Mouse (Mus musculus): ENCODE results near the gene Trhr2. TPM values are rescaled to one million over a fixed set of nuclear protein-coding genes. Genes with fewer than 3 reads are reported as not detected.

Gene Trhr2
- total and polyA plus RNA-seq, 2 experiments from 2014 or later: not detected

DNA sequence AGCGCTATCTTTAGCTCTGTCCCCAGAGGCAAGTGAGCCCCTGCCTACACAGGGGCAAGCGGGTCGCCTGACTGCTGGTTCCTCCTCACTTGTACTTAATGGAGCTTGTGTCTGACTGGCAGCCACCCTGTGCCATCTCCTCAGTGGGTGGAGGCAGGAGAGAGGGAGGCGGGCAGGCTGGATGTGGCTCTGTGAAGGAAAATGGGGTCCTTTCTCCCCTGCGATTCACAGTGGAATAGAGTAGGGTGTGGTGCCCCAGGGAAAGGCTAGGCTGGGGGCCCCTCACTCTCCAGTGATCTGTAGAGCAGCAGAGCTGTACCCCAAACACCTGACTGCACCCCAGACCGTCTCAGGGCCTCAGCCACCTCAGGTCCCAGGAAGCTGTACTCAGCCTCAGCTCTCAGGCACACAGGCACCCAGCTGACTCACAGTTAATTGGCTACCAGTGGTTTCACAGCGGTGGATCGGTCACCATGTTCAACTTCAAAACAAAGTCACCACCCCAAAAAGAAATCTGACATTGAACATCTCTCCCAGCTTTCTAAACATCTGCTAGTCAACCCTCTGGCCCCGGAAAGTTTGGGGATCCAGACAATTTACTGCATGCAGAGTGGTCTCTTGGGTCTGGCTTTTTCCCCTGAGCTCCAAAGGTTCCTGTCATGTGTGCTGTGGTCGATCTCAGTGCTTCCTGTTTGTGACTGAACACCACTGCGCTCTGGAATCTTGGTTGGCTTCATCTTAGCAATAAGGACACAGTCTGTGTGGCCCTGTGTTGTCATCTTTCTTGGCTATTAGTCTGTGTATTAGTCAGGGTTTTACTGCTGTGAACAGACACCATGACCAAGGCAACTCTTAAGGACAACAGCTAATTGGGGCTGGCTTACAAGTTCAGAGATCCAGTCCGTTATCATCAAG, 15.1 kb downstream of the Trhr2 start:
- H3K4me1 ChIP-seq (ENCODE audit: control insufficient read depth, insufficient read depth): peaks cover 45% of the 10 kb centered on the region
- 56% methylated on average over 12 of the region's 12 CpGs for whole genome bisulfite sequencing
- TF ChIP-seq CTCF (IDR thresholded peaks at IDR 0.05; ENCODE audit: low read depth) (no peak), EP300 (IDR thresholded peaks at IDR 0.05; ENCODE audit: low read depth) (no peak)
- no peak overlapping the region for H3K4me2 ChIP-seq (ENCODE audit: low read depth, low read length)
- H3K4me3 ChIP-seq (ENCODE audit: low read depth, low read length): no peak overlapping the region
- no peak overlapping the region for H3K9ac ChIP-seq (replicated peaks; ENCODE audit: low read depth, low read length)
- ATAC-seq (ENCODE audit: insufficient read depth, low read depth): 0 out of 2 replicates have a peak, but pooled peaks have one; percentile 14
- H3K36me3 ChIP-seq (replicated peaks; ENCODE audit: control insufficient read depth, insufficient read depth, low read length): no peaks in the 10 kb centered on the region
- DNase-seq (ENCODE audit: low spot score): no peak
- no peak overlapping the region for H3K27ac ChIP-seq (ENCODE audit: low read depth)
- H3K27me3 ChIP-seq (ENCODE audit: control insufficient read depth, insufficient read depth, low read length): 0 out of 2 replicates have a peak, but pooled peaks cover 5% of the 10 kb centered on the region
- no peaks in the 10 kb centered on the region for H3K9me3 ChIP-seq (replicated peaks; ENCODE audit: control insufficient read depth, low read length)

DNA sequence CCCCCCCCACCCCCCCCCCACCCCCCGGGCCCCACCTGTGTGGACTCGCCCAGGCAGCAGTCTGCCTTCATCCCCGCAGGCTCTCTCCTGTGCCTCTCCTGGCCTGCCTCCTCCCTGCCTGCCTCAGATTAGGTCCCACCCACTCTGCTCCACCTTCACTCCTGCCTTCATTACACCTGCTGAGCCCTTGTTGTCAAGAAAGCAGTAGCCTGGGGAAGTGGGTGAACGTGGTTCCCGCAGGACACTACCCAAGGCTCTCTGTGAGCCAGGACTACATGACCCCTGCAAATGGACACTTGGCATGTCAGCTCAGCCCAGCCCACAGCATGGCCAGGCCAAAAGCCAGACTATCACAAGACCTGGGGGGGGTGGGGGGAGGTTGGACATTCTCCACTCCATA, 16.3 kb downstream of the Trhr2 start:
- DNase-seq (ENCODE audit: low spot score): no peak
- Histone ChIP-seq H3K27ac (ENCODE audit: low read depth) (no peak overlapping the region), H3K9me3 (replicated peaks; ENCODE audit: control insufficient read depth, low read length) (no peaks in the 10 kb centered on the region), H3K4me2 (ENCODE audit: low read depth, low read length) (peak overlapping the region; percentile 60), H3K4me1 (ENCODE audit: control insufficient read depth, insufficient read depth) (peaks cover 36% of the 10 kb centered on the region), H3K4me3 (ENCODE audit: low read depth, low read length) (no peak overlapping the region), H3K9ac (replicated peaks; ENCODE audit: low read depth, low read length) (no peak overlapping the region), H3K27me3 (ENCODE audit: control insufficient read depth, insufficient read depth, low read length) (0 out of 2 replicates have a peak, but pooled peaks cover 5% of the 10 kb centered on the region), H3K36me3 (replicated peaks; ENCODE audit: control insufficient read depth, insufficient read depth, low read length) (no peaks in the 10 kb centered on the region)
- ATAC-seq (ENCODE audit: insufficient read depth, low read depth): peak; percentile 35; the same call in 1 of the 2 replicates
- 9% methylated on average over 2 of the region's 5 CpGs for WGBS
- TF ChIP-seq CTCF (IDR thresholded peaks at IDR 0.05; ENCODE audit: low read depth) (no peak), EP300 (IDR thresholded peaks at IDR 0.05; ENCODE audit: low read depth) (no peak)

DNA sequence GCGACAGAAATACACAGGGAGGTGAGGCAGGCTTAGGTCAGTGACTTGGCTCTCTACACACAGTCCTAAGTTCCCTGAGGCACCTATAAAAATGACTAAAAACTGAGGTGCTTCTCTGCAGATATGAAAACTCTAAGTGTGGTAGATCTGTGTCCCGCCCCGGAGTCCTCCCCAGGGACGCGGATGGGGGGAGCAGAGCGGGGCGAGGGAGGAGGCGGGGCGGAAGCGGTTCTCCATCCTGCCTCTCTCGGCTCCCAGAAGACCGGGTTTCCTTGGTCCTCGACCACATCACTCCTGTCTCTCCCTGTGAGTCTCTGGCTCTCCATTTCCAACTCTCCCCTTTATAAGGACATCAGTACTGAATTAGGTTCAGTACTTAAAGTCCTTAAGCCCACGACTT, 16.8 kb downstream of the Trhr2 start:
- WGBS: 0% methylated on average over 13 of the region's 14 CpGs
- Histone ChIP-seq H3K4me2 (ENCODE audit: low read depth, low read length) (peak overlapping the region; percentile 60), H3K9me3 (replicated peaks; ENCODE audit: control insufficient read depth, low read length) (no peaks in the 10 kb centered on the region), H3K36me3 (replicated peaks; ENCODE audit: control insufficient read depth, insufficient read depth, low read length) (no peaks in the 10 kb centered on the region), H3K4me1 (ENCODE audit: control insufficient read depth, insufficient read depth) (peaks cover 36% of the 10 kb centered on the region), H3K27me3 (ENCODE audit: control insufficient read depth, insufficient read depth, low read length) (0 out of 2 replicates have a peak, but pooled peaks cover 5% of the 10 kb centered on the region), H3K9ac (replicated peaks; ENCODE audit: low read depth, low read length) (no peak overlapping the region; the same call in 1 of the 2 replicates), H3K27ac (ENCODE audit: low read depth) (peak overlapping the region; percentile 43; the same call in 1 of the 2 replicates), H3K4me3 (ENCODE audit: low read depth, low read length) (peak overlapping the region; percentile 35)
- peak; percentile 51 for DNase-seq (ENCODE audit: low spot score)
- ATAC-seq (ENCODE audit: insufficient read depth, low read depth): no peak
- no peak for TF ChIP-seq EP300 (IDR thresholded peaks at IDR 0.05; ENCODE audit: low read depth)
- TF ChIP-seq CTCF (IDR thresholded peaks at IDR 0.05; ENCODE audit: low read depth): no peak

DNA sequence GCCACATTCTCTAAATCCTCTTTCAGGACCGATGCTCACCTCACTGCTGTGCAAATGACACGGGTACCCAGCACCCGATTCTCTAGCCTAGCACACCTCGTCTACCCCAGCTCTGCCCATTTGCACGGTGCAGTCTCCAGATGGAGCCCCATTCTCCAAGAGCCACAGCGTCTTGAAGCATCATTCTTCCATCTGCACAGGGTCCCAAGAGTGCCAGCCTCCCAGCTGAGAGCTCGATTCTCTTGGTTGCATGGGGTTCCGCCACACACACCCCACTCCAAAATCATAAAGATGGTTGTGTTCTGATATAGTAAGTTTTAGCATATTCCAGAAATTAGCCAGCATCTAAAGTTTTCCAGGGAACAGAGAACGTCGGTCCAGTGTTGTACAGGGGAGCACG, 17.2 kb downstream of the Trhr2 start:
- WGBS: 4% methylated on average over 11 of the region's 11 CpGs
- no peak for ATAC-seq (ENCODE audit: insufficient read depth, low read depth)

DNA sequence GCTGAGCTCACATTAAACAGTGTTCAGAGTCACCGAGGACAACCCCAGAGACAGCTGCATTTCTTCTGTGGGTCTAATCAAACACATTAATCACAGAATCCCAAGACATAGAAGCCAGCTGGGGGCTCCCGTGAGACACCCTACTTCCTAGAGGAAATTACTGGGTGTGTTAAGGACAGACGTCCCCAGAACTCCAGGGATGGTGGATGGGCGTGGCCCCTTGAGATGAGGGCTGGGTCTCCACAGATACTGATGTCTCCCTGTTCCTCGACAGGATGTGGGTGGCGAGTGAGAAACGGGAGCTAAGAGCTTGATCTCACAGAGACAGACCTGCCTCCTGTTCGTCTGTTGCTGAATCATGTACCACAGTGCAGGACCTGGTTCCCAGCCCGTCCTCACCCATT, 17.7 kb downstream of the Trhr2 start:
- Histone ChIP-seq H3K9ac (replicated peaks; ENCODE audit: low read depth, low read length) (no peak overlapping the region), H3K27ac (ENCODE audit: low read depth) (peak overlapping the region; percentile 43; the same call in 1 of the 2 replicates), H3K4me3 (ENCODE audit: low read depth, low read length) (peak overlapping the region; percentile 35), H3K4me2 (ENCODE audit: low read depth, low read length) (peak overlapping the region; percentile 60), H3K4me1 (ENCODE audit: control insufficient read depth, insufficient read depth) (peaks cover 31% of the 10 kb centered on the region), H3K9me3 (replicated peaks; ENCODE audit: control insufficient read depth, low read length) (no peaks in the 10 kb centered on the region), H3K27me3 (ENCODE audit: control insufficient read depth, insufficient read depth, low read length) (0 out of 2 replicates have a peak, but pooled peaks cover 5% of the 10 kb centered on the region), H3K36me3 (replicated peaks; ENCODE audit: control insufficient read depth, insufficient read depth, low read length) (0 out of 2 replicates have a peak, but pooled peaks cover 8% of the 10 kb centered on the region)
- no peak for TF ChIP-seq EP300 (IDR thresholded peaks at IDR 0.05; ENCODE audit: low read depth)
- no peak for TF ChIP-seq CTCF (IDR thresholded peaks at IDR 0.05; ENCODE audit: low read depth)
- peak; percentile 25; the same call in 1 of the 2 replicates for ATAC-seq (ENCODE audit: insufficient read depth, low read depth)
- 2% methylated on average over 9 of the region's 9 CpGs for WGBS
- DNase-seq (ENCODE audit: low spot score): peak; percentile 17

More for the DNA sequence above, 17.2 kb downstream of the Trhr2 start:
- Histone ChIP-seq H3K27ac (ENCODE audit: low read depth) (peak overlapping the region; percentile 43; the same call in 1 of the 2 replicates), H3K27me3 (ENCODE audit: control insufficient read depth, insufficient read depth, low read length) (0 out of 2 replicates have a peak, but pooled peaks cover 5% of the 10 kb centered on the region), H3K4me1 (ENCODE audit: control insufficient read depth, insufficient read depth) (peaks cover 36% of the 10 kb centered on the region), H3K9ac (replicated peaks; ENCODE audit: low read depth, low read length) (no peak overlapping the region; the same call in 1 of the 2 replicates), H3K9me3 (replicated peaks; ENCODE audit: control insufficient read depth, low read length) (no peaks in the 10 kb centered on the region), H3K36me3 (replicated peaks; ENCODE audit: control insufficient read depth, insufficient read depth, low read length) (0 out of 2 replicates have a peak, but pooled peaks cover 3% of the 10 kb centered on the region), H3K4me3 (ENCODE audit: low read depth, low read length) (peak overlapping the region; percentile 35), H3K4me2 (ENCODE audit: low read depth, low read length) (peak overlapping the region; percentile 60)
- TF ChIP-seq EP300 (IDR thresholded peaks at IDR 0.05; ENCODE audit: low read depth): no peak
- TF ChIP-seq CTCF (IDR thresholded peaks at IDR 0.05; ENCODE audit: low read depth): no peak
- DNase-seq (ENCODE audit: low spot score): no peak
